Mouse (Mus musculus): ENCODE data around the gene Cacna1a.
"Not testable (repeated sequence)": the region's sequence is repeated elsewhere in the genome, so short reads cannot be mapped to it uniquely, and the experiment has no call there.

Gene Cacna1a

GRCm38 (mm10) chr8:84660819-84661457, 272.7 kb downstream of the Cacna1a start:
- peak; percentile 88 for DNase-seq (ENCODE audit: low spot score)

DNA sequence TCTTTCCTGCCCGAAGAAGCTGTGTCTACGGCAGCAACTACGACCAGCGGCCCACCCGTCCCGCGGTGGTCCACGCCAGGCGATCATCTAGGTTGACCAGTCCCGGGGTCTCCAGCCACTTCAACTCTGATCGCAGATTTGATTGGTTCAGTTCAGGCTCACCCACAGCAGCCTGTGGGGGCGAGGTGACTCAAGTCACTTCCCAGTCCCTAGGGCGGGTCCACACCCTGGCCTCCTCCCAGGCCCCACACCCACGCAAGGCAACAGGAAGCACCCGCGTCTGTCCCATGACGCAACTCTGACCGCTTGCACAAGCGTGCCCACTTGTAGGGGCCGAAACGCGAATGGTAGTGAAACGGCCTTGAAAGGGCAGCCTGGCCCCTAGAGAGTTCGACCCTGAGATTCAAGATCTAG, 273.2 kb downstream of the Cacna1a start:
- DNase-seq (ENCODE audit: low spot score), result peak; percentile 95

- peak; percentile 45 for DNase-seq (ENCODE audit: low spot score)
Observed at GRCm38 (mm10) chr8:84661961-84662571, 273.8 kb downstream of the Cacna1a start.

DNA sequence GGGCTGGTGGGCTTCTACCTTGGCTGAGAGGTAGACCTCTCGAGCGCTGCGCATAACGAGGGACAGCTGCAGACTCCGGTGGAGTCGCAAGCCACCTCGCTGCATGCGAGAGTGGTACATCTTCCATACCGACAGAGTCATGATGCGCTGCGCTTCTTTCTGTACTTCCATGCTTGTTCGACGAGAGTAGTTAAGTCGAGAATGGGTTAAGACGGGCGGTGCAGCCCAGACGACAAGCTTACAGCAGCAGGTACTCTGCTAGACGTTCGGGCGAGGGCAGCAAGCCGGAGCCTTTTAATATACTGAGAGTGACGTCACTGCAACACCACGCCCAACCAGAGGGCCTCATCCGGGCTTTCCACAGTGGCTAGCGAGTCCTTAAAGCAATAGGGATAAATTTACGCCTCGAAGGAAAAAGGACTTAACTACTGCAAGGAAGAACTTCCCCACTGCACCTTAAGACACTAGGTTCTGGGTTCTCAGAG, 274.4 kb downstream of the Cacna1a start, which contains the start of gene Ier2:
Gene Ier2 (minus strand): TSS at position 272 of the 485 bp plus-strand sequence.
- peak; percentile 96 for DNase-seq (ENCODE audit: low spot score)

DNA sequence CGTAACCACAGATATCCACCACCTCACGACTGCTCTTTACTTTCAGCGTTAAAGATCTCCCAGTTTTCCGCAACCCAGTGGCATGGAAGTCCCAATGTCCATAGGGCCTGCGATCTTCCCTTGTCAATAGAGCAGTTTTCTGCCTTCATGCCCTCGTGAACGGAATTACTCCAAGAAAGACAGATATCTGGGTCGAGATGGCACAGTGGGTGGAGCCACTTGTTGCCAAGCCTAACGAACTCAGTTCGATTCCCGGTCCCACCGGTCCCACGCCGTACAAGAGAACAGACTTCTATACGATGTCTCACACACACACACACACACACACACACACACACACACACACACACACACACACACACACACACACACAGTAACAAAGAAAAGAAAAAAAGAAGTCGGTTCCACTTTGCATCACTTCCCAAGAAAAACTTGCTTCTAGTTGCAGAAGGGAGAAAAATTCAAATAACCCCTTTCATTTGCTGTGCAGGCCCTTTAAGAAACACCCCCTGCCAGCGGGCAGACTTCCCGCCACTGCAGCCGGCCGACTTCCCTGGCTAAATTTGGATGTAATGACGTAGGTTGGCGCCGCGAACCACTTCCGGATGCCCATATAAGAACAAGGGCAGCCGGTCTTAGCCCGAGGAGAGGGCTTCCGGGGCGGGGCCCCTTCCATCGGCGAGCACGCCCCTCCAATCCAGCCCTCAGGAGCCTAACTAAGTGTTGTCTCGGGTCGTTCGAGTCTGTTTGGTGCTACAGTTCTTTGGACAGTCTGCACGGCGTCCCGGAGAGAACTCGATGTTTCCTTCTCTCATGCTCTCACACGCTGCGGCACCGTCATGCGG, 275.5 kb downstream of the Cacna1a start:
- peak; percentile 97 for DNase-seq (ENCODE audit: low spot score)

DNA sequence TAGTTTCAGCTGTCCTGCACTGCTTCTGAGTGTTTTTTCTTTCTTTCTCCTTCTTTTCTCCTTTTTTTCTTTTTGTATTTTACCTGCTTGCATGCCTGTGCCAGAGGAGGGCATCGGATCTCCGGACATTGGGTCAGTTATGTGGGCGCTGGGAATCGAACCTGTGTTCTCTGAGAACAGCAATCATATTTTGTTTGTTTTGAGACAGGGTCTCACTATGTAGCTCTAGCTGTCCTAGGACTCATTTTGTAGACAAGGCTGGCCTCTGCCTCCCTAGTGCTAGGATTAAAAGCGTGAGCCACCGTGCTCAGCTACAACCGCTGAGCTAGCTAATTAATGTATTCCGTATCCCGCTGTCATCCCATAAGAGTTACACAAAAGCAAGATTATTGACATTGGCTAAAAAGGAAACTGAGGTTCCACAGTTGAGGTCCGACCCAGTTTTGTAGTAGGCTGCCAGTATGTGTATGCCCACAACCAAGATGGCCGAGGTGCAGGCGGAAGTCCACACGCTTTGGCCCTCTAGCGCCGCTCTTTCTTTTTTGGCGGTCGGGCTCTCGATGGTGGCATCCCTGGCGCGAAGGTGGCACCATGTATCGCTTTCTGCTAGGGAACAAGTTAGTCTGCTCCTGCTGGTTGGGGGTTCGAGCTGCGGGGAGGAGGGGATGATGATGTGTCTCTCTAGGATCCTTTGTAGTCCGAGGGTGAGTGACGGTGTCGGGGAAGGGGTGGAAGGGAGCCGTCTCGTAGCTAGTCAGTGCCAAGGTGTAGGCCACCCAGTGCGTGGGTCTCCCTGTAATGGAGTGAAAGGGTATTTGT, 276.5 kb downstream of the Cacna1a start:
- peak; percentile 82 for DNase-seq (ENCODE audit: low spot score)

DNA sequence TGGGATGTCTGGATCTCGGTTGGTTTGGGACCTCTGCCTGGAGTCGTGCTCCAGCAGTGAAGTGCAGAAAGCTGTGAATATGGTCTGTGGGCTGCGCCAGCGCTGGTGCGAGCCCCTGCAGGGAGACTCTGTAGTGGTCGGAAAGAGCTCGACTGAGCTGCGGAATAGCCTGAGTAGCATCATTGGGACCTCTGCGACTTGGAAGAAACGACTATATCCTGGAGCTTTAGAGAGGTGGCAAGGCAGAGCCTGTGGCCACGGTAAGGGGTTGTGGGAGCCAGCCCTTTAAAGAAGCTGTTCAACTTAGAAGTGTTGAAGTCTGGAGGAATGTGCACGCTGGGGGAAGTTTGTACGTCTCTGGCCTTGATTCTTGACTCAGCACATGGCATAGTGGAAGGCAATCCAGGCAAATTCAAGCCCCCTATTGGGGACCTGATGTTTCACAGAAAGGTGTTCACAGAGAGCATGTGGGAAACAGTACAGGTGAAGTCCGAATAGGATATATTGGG, 277.2 kb downstream of the Cacna1a start:
- DNase-seq (ENCODE audit: low spot score), result no peak

- no peak for DNase-seq (ENCODE audit: low spot score)
Observed at GRCm38 (mm10) chr8:84668081-84668480, 279.8 kb downstream of the Cacna1a start.

GRCm38 (mm10) chr8:84668731-84669485, 280.7 kb downstream of the Cacna1a start:
- DNase-seq (ENCODE audit: low spot score), result no peak

- DNase-seq (ENCODE audit: low spot score), result not testable (repeated sequence)
Observed at GRCm38 (mm10) chr8:84670295-84671006, 282.2 kb downstream of the Cacna1a start.

DNA sequence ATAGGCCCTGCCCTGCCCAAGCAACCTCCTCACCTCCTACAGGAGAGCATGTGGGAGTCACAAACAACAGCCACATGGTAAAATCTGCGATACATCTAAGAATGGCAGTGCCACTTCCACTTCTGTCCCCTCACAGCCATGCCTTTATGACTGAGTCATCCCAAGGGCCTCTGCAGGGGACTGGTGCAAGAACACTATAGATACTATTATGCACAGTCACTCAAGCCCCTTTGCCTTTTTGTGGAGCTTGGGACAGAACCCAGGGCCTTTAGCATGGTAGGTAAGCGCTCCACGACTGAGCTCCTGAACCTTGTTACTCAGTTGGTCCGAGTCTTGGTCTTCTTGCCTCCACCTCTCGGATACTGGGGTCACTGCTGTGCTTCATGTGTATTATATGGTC, 289.1 kb downstream of the Cacna1a start:
- DNase-seq (ENCODE audit: low spot score), result no peak

- no peak for DNase-seq (ENCODE audit: low spot score)
Observed at GRCm38 (mm10) chr8:84681476-84681875, 293.2 kb downstream of the Cacna1a start.

- DNase-seq (ENCODE audit: low spot score), result no peak
Observed at GRCm38 (mm10) chr8:84682257-84682656, 294.0 kb downstream of the Cacna1a start.

DNA sequence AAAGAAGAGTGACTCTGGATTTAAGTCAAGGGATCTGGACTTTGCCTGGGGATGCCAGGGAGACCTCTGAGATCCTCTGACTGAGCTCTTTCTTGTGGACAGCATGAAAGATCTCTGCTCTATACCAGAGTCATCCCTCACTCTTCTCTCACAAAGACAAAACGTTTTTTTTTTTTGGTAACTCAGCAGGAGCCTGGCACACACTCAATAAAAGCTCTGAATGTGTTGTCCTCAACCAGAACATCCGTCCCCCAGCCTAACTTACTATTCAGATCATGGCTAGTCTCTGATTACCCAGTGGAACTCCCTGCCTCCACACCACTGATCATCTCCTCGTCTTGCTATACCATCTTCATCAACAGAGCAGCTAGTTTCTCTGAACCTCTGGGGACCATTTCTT, 296.3 kb downstream of the Cacna1a start:
- DNase-seq (ENCODE audit: low spot score), result no peak

- no peak for DNase-seq (ENCODE audit: low spot score)
Observed at GRCm38 (mm10) chr8:84686191-84687002, 298.2 kb downstream of the Cacna1a start, which contains the start of gene Trmt1. Gene Trmt1 (plus strand): TSS chr8:84686307.

DNA sequence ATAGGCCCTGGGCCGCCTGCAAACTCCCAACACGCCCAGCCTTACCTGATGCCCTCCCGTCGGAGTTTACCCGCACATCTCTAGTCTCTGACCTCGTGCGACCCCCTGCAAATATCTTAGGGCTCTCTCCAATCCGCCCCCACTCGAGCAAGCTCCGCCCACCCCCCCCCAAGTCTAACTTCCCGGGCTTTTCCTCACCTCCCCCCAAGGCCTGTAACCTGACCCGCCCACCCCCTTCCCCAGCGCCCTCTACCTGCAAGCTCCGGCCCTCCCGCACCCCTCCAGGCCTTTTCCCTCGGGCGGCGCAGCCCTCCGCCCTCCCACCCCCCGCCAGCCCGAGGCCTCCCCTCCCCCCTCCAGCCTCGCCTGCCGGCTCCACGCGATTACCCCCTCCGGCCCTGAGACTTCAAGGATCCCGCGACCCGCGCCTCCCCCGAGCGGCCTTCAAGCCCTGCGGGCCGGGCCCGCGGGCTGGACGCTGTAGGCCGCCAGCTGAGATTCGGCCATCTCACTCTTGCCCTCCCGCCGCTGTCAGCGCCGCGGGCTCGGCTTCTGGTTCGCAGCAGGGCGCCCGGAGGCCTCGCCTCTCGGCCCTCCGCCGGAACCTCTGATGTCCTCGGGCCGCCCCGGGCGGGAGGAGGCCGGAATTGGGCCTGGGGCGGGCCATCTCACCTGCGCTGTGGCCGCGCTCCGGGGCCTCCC, 298.9 kb downstream of the Cacna1a start:
- DNase-seq (ENCODE audit: low spot score), result peak; percentile 33

DNA sequence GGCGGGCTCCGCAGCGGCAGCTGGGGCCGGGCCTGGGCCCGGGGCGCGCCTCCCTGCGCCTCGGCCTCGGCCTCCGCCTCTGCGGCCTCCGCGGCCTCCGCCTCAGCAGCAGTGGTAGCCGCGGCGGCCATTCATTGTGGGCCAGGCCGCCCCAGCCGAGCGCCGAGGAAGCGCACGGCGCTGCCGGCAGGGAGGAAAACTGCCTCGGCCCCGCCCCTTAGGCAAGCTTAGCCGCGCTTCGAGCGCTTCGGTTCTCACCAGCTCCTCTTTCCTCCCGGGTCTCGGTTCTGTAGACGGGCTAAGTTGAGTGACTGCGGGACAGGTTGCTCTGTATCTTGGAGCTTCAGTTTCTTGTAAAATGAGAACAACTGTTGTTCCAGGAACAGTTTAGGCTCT, 299.5 kb downstream of the Cacna1a start, which contains the start of gene Nacc1:
Gene Nacc1 (minus strand): TSS at position 158 of the 396 bp plus-strand sequence.
- peak; percentile 90 for DNase-seq (ENCODE audit: low spot score)

Measured in urinary bladder, postnatal 14 days (tissue).